Mouse (Mus musculus): Measurements from ENCODE around the gene Aig1.

Gene Aig1

GRCm38 (mm10) chr10:13623735-13624134, 245.0 kb downstream of the Aig1 start:
- DNase-seq (ENCODE audit: low spot score): no peak

- no peak for DNase-seq (ENCODE audit: low spot score)
Observed at GRCm38 (mm10) chr10:13600926-13601325, 267.9 kb downstream of the Aig1 start.

- no peak for DNase-seq (ENCODE audit: low spot score)
Observed at GRCm38 (mm10) chr10:13597491-13597890, 271.3 kb downstream of the Aig1 start.

Data from lung, postnatal 25 days (tissue).